Mouse (Mus musculus) neural tube, embryonic 11.5 days (tissue): ENCODE data around the gene Hoxa1. TPM values are rescaled to one million over a fixed set of nuclear protein-coding genes. Genes with fewer than 3 reads are reported as not detected.

ENCODE experiments used
- ATAC-seq: fragments of 200-750 bp; cut with Nextera tagmentation; 2 replicates; pipeline ENCODE4 v1.8.0; 2017; ENCODE audit warnings: moderate number of reproducible peaks, mild to moderate bottlenecking, moderate TSS enrichment, moderate library complexity; ENCODE audit not compliant: insufficient read depth, low FRiP score, low TSS enrichment
- DNase-seq: peaks from one replicate; pipeline ENCODE4 v3.0.0-alpha.2; 2015; ENCODE audit warnings: low spot score
- H3K27ac ChIP-seq: fragments of 300-500 bp; sonication (generic); 2 replicates; pipeline ENCODE4 v1.5.1; 2014; ENCODE audit warnings: low read depth, mild to moderate bottlenecking, low read length
- H3K27me3 ChIP-seq: fragments of 300-500 bp; sonication (generic); 2 replicates; pipeline ENCODE4 v1.6.1; 2014; ENCODE audit warnings: mild to moderate bottlenecking, low read length, mixed read lengths; ENCODE audit not compliant: control insufficient read depth, insufficient read depth
- H3K36me3 ChIP-seq: fragments of 300-500 bp; sonication (generic); 2 replicates; pipeline ENCODE4 v1.6.1; 2014; ENCODE audit warnings: mild to moderate bottlenecking, low read length, moderate library complexity, mixed read lengths; ENCODE audit not compliant: control insufficient read depth, insufficient read depth
- H3K4me1 ChIP-seq: fragments of 300-500 bp; sonication (generic); 2 replicates; pipeline ENCODE4 v1.6.1; 2014; ENCODE audit warnings: low read length, mixed read lengths; ENCODE audit not compliant: control insufficient read depth, insufficient read depth
- H3K4me2 ChIP-seq: fragments of 300-500 bp; sonication (generic); 2 replicates; pipeline ENCODE4 v1.6.1; 2014; ENCODE audit warnings: low read depth, mild to moderate bottlenecking, moderate library complexity
- H3K4me3 ChIP-seq: fragments of 300-500 bp; sonication (generic); 2 replicates; pipeline ENCODE4 v1.5.1; 2014; ENCODE audit warnings: low read depth, low read length
- H3K9ac ChIP-seq: fragments of 300-500 bp; sonication (generic); 2 replicates; pipeline ENCODE4 v1.6.1; 2014; ENCODE audit warnings: mild to moderate bottlenecking, low read length
- H3K9me3 ChIP-seq: fragments of 300-500 bp; sonication (generic); 2 replicates; pipeline ENCODE4 v1.6.1; 2016; ENCODE audit warnings: low read length; ENCODE audit not compliant: control insufficient read depth
- WGBS: fragments of 180-500 bp; shearing (Covaris S2); extraction: QIAGEN DNeasy Blood & Tissue Kit; methylation state at CpG from one replicate; pipeline ENCODE4 v1.1.7; 2014; 5-methylcytosine and 5-hydroxymethylcytosine counted together
- polyA plus RNA-seq: library from polyadenylated mRNA; unstranded; fragments of >200 nt; fragmentation: Nextera tagmentation; extraction: Ambion mirVana; gene quantifications from 2 replicates; pipeline ENCODE4 v1.2.1, GENCODE M21; 2014

The Hoxa1 gene
- polyA plus RNA-seq, 1 experiment from 2014 or later = 9.3 TPM

- Histone ChIP-seq H3K27ac (peak overlapping the region; percentile 100), H3K36me3 (peaks cover 5% of the 10 kb centered on the region; the same call in 1 of the 2 replicates), H3K9me3 (no peaks in the 10 kb centered on the region), H3K4me2 (peak overlapping the region; percentile 78), H3K9ac (peak overlapping the region; percentile 99), H3K4me1 (peaks cover 44% of the 10 kb centered on the region), H3K27me3 (no peaks in the 10 kb centered on the region), H3K4me3 (peak overlapping the region; percentile 91)
- under 1% methylated on average over 28 of the region's 28 CpGs for WGBS
- ATAC-seq (no peak), DNase-seq (peak; percentile 74)
Observed at GRCm38 (mm10) chr6:52165441-52166370, 7.6 kb upstream of the Hoxa1 start.

DNA sequence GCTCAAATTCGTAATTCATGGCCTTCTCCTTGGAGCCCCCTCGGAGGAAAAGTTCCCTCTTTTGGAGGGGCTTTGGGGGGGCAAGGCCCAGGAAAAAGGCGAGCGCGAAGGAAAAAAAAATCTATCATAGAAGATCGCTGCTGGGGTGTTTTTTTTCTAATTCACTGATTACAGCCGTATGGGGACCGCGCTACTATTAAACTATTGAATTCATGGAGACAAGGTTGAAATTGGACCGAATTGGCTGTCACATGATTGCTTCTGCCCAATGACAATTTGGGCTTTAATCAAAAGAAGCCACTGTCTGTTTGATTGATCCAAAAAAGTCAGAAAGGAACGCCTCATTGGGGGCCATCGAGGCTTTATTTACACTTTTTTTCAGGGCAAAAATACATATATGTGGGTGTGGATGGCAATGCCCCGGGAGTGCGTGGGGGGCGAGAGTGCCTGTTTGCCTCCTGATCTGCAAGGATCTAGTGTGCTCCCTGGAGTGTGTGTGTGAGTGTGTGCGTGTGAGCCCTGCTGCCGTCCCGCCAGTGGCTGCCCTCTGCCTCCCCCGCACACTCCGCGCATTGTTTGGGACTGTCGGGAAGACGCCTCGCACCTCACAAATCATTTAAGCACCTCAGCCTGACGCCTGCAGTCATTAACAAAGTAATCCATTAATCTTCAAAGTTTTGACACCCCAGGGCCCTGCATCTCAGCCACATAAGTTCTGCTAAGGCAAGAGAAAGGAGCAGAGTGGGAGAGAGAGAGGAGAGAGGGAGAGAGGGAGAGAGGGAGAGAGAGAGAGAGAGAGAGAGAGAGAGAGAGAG lies 6.7 kb upstream of the Hoxa1 start, which contains the start of gene Hoxa2:
Gene Hoxa2, minus strand, starts transcription at position 206 of the 815 bp plus-strand sequence.
- H3K4me1 ChIP-seq = peaks cover 43% of the 10 kb centered on the region
- H3K27ac ChIP-seq = peak within 1 kb of the TSS; percentile 100

DNA sequence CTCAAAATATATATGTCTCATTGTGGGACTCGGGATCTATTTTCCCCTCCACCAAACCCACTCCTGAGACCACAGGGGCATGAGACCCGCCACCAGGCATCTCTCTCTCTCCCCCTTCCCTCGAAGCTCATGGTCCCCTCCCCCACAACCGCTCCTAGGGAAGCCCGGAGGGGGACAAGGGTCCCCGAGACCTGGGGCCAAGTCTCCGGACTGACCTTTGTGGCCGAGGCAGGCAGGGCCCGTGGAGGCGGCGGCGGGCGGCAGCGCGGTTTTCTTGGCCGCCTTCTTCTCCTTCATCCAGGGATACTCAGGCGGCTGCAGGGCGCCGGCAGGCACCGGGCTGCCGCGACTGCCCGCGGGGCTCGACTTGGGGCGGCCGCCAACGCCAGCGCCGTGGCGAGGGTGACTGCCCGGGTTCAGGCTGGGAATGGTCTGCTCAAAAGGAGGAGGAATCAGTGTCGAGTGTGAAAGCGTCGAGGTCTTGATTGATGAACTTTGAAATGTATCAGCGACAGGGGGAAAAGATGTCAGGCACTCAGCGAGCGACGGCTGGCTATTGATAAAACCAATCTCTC lies 6.0 kb upstream of the Hoxa1 start:
- under 1% methylated on average over 39 of the region's 39 CpGs for WGBS
- DNase-seq (peak; percentile 82), ATAC-seq (peak; percentile 35)
- Histone ChIP-seq H3K9ac (peak overlapping the region; percentile 99), H3K4me3 (peak overlapping the region; percentile 91), H3K9me3 (no peaks in the 10 kb centered on the region), H3K27me3 (no peaks in the 10 kb centered on the region), H3K27ac (peak overlapping the region; percentile 100), H3K4me2 (peak overlapping the region; percentile 78), H3K36me3 (no peaks in the 10 kb centered on the region; the same call in 1 of the 2 replicates), H3K4me1 (peaks cover 44% of the 10 kb centered on the region)

More for the DNA sequence above, 6.7 kb upstream of the Hoxa1 start, which contains the start of gene Hoxa2:
- Histone ChIP-seq H3K9me3 (no peaks in the 10 kb centered on the region), H3K9ac (peak within 1 kb of the TSS; percentile 99), H3K36me3 (peaks cover 2% of the 10 kb centered on the region; the same call in 1 of the 2 replicates), H3K4me3 (peak within 1 kb of the TSS; percentile 91), H3K4me2 (peak within 1 kb of the TSS; percentile 78), H3K27me3 (no peaks in the 10 kb centered on the region)
- WGBS = under 1% methylated on average over 25 of the region's 25 CpGs
- peak; percentile 91 for DNase-seq
- peak; percentile 71 for ATAC-seq

GRCm38 (mm10) chr6:52163366-52164031 lies 5.4 kb upstream of the Hoxa1 start:
- Histone ChIP-seq H3K4me3 (peak overlapping the region; percentile 91), H3K27ac (peak overlapping the region; percentile 100), H3K27me3 (no peaks in the 10 kb centered on the region), H3K36me3 (no peaks in the 10 kb centered on the region; the same call in 1 of the 2 replicates), H3K4me1 (peaks cover 39% of the 10 kb centered on the region), H3K9ac (peak overlapping the region; percentile 99), H3K4me2 (peak overlapping the region; percentile 78), H3K9me3 (no peaks in the 10 kb centered on the region)
- 1% methylated on average over 17 of the region's 17 CpGs for WGBS
- DNase-seq (peak; percentile 80), ATAC-seq (no peak)

DNA sequence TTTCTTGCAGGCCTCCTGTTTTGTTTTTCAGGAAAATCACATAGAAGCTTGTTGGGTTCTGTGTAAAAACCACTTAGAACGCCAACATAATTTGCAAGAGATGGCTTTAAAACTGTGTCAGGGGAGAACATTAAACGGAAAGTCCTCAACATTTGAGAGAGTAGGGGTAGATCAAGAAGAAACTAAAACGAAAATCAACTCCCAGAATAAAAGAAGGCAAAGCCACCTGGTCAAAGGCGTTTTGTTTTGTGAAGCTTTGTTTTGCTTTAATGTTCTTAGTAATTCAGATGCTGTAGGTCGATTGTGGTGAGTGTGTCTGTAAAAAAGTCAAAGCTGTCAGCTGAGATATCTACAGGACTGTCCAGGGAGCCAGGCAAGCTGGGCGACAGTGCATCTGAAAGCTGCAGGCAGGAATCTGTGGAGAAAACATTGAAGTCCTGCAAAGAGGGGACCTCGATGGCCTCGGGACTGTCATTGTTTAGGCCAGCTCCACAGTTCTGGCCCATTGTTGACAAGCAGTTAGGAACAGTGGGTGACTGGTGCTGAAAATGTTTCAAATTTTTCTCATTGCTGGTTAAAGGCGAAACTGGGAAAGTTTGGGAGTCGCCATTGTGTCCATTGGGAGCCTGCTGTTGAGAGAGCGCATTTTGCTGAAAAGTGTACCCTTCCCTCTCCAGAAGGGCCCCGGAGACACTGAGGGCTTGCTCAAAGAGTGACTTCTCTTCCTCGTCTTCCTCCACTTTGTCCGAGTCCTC lies 4.7 kb upstream of the Hoxa1 start:
- Histone ChIP-seq H3K27ac (peak overlapping the region; percentile 100), H3K4me2 (peak overlapping the region; percentile 78), H3K4me3 (peak overlapping the region; percentile 91), H3K36me3 (no peaks in the 10 kb centered on the region; the same call in 1 of the 2 replicates), H3K4me1 (peaks cover 34% of the 10 kb centered on the region), H3K9me3 (no peaks in the 10 kb centered on the region), H3K9ac (peak overlapping the region; percentile 99), H3K27me3 (no peaks in the 10 kb centered on the region)
- 2% methylated on average over 14 of the region's 14 CpGs for WGBS
- ATAC-seq = no peak
- no peak for DNase-seq

DNA sequence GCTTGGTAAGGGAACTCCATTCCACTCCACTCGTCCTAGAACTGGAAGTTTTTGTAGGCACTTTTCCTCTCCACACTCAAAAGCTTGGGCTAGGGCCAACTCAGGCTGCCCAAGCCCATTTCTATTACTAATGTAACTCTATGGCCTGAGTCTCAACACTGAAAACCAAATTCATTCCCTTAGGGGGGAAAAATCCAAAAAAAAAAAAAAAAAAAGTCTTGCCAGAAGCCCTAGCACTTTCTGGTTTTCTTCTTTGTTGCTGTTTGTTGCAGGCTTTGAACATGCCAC lies 3.9 kb upstream of the Hoxa1 start:
- Histone ChIP-seq H3K36me3 (no peaks in the 10 kb centered on the region; the same call in 1 of the 2 replicates), H3K4me3 (peak overlapping the region; percentile 91), H3K4me1 (peaks cover 34% of the 10 kb centered on the region), H3K9ac (peak overlapping the region; percentile 52), H3K27ac (peak overlapping the region; percentile 79), H3K9me3 (no peaks in the 10 kb centered on the region), H3K27me3 (no peaks in the 10 kb centered on the region), H3K4me2 (peak overlapping the region; percentile 78)
- 0% methylated on average over 1 of the region's 1 CpGs for WGBS
- DNase-seq (no peak), ATAC-seq (no peak)

GRCm38 (mm10) chr6:52161336-52162092 lies 3.4 kb upstream of the Hoxa1 start:
- H3K4me1 ChIP-seq = peaks cover 31% of the 10 kb centered on the region
- H3K36me3 ChIP-seq = no peaks in the 10 kb centered on the region; the same call in 1 of the 2 replicates
- WGBS = under 1% methylated on average over 8 of the region's 8 CpGs

More at GRCm38 (mm10) chr6:52161336-52162092, 3.4 kb upstream of the Hoxa1 start:
- ATAC-seq = no peak
- Histone ChIP-seq H3K9ac (peak overlapping the region; percentile 96), H3K4me2 (peak overlapping the region; percentile 78), H3K4me3 (peak overlapping the region; percentile 91), H3K27me3 (no peaks in the 10 kb centered on the region), H3K27ac (peak overlapping the region; percentile 99), H3K9me3 (no peaks in the 10 kb centered on the region)
- DNase-seq = peak; percentile 31
